Comparison of ENCODE assay signal across 11 mouse cellular contexts in genomic region chr3:56229283-56229682, GRCm38 (mm10).
"Had no signal": no experiment of that assay in that cellular context is flagged by ENCODE, and none has a peak within 500 bp of the region (broad histone marks: within the 10 kb centered on the region; RNA-seq: fewer than 3 reads in every experiment).

No protein-coding gene starts in this region.

- H3K36me3 ChIP-seq: limb, embryonic 12.5 days; liver, embryonic 13.5 days; midbrain, embryonic 10.5 days; neural tube, embryonic 12.5 days had no signal

- ATAC-seq: liver, postnatal 0 days had no signal

- H3K4me1 ChIP-seq: limb, embryonic 12.5 days; liver, embryonic 13.5 days; midbrain, embryonic 10.5 days; neural tube, embryonic 12.5 days had no signal

- H3K27me3 ChIP-seq: limb, embryonic 12.5 days; liver, embryonic 13.5 days; neural tube, embryonic 12.5 days had no signal

- H3K27ac ChIP-seq: layer of hippocampus, adult 2 months; limb, embryonic 12.5 days; liver, embryonic 13.5 days; midbrain, embryonic 10.5 days; neural tube, embryonic 12.5 days; stomach, postnatal 0 days had no signal

- H3K9ac ChIP-seq: limb, embryonic 12.5 days; liver, embryonic 13.5 days; liver, postnatal 0 days; neural tube, embryonic 12.5 days had no signal

- H3K9me3 ChIP-seq: limb, embryonic 12.5 days; liver, embryonic 13.5 days; midbrain, embryonic 10.5 days; neural tube, embryonic 12.5 days had no signal

- DNase-seq: kidney, postnatal 36 days; liver; liver, embryonic 13.5 days; liver, postnatal 0 days; midbrain, embryonic 14.5 days; thymus, postnatal 4 days had no signal

- H3K4me2 ChIP-seq: limb, embryonic 12.5 days; liver, embryonic 13.5 days; neural tube, embryonic 12.5 days had no signal

- H3K4me3 ChIP-seq: layer of hippocampus, adult 2 months; limb, embryonic 12.5 days; liver, embryonic 13.5 days; midbrain, embryonic 10.5 days; neural tube, embryonic 12.5 days had no signal
